Mouse (Mus musculus) neural tube, embryonic 11.5 days (tissue): ENCODE results near the gene Tfb2m. TPM values are rescaled to one million over a fixed set of nuclear protein-coding genes. Genes with fewer than 3 reads are reported as not detected.

Experiments used
- ATAC-seq: fragments of 200-750 bp; cut with Nextera tagmentation; 2 replicates; pipeline ENCODE4 v1.8.0; 2017; ENCODE audit warnings: moderate number of reproducible peaks, mild to moderate bottlenecking, moderate TSS enrichment, moderate library complexity; ENCODE audit not compliant: insufficient read depth, low FRiP score, low TSS enrichment
- DNase-seq: peaks from one replicate; pipeline ENCODE4 v3.0.0-alpha.2; 2015; ENCODE audit warnings: low spot score
- H3K27ac ChIP-seq: fragments of 300-500 bp; sonication (generic); 2 replicates; pipeline ENCODE4 v1.5.1; 2014; ENCODE audit warnings: low read depth, mild to moderate bottlenecking, low read length
- H3K27me3 ChIP-seq: fragments of 300-500 bp; sonication (generic); 2 replicates; pipeline ENCODE4 v1.6.1; 2014; ENCODE audit warnings: mild to moderate bottlenecking, low read length, mixed read lengths; ENCODE audit not compliant: control insufficient read depth, insufficient read depth
- H3K36me3 ChIP-seq: fragments of 300-500 bp; sonication (generic); 2 replicates; pipeline ENCODE4 v1.6.1; 2014; ENCODE audit warnings: mild to moderate bottlenecking, low read length, moderate library complexity, mixed read lengths; ENCODE audit not compliant: control insufficient read depth, insufficient read depth
- H3K4me1 ChIP-seq: fragments of 300-500 bp; sonication (generic); 2 replicates; pipeline ENCODE4 v1.6.1; 2014; ENCODE audit warnings: low read length, mixed read lengths; ENCODE audit not compliant: control insufficient read depth, insufficient read depth
- H3K4me2 ChIP-seq: fragments of 300-500 bp; sonication (generic); 2 replicates; pipeline ENCODE4 v1.6.1; 2014; ENCODE audit warnings: low read depth, mild to moderate bottlenecking, moderate library complexity
- H3K4me3 ChIP-seq: fragments of 300-500 bp; sonication (generic); 2 replicates; pipeline ENCODE4 v1.5.1; 2014; ENCODE audit warnings: low read depth, low read length
- H3K9ac ChIP-seq: fragments of 300-500 bp; sonication (generic); 2 replicates; pipeline ENCODE4 v1.6.1; 2014; ENCODE audit warnings: mild to moderate bottlenecking, low read length
- H3K9me3 ChIP-seq: fragments of 300-500 bp; sonication (generic); 2 replicates; pipeline ENCODE4 v1.6.1; 2016; ENCODE audit warnings: low read length; ENCODE audit not compliant: control insufficient read depth
- WGBS: fragments of 180-500 bp; shearing (Covaris S2); extraction: QIAGEN DNeasy Blood & Tissue Kit; methylation state at CpG from one replicate; pipeline ENCODE4 v1.1.7; 2014; 5-methylcytosine and 5-hydroxymethylcytosine counted together
- polyA plus RNA-seq: library from polyadenylated mRNA; unstranded; fragments of >200 nt; fragmentation: Nextera tagmentation; extraction: Ambion mirVana; gene quantifications from 2 replicates; pipeline ENCODE4 v1.2.1, GENCODE M21; 2014

Tfb2m gene
- polyA plus RNA-seq, 1 experiment from 2014 or later, result 29.7 TPM

DNA sequence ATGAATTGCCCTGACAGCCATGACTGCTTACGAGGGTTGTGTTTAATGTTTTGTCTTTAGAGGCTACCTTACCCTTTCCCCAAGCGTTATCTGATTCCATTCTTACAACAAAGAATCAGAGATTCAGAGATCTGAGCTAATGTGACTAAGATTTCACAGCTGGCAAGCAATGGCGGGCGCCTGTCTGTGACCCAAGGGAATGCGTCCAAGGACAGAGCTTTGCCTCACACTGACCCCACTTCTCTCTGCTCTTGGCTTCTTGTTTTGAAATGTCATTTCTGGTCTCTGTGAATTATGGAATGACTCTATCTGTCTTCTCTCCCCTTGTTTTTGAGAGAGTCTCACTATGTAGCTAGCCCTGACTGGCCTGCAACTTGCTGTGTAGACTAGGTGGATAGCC is 17.9 kb upstream of the Tfb2m start:
- Histone ChIP-seq H3K4me3 (no peak overlapping the region), H3K4me1 (peaks cover 3% of the 10 kb centered on the region), H3K36me3 (no peaks in the 10 kb centered on the region), H3K9me3 (no peaks in the 10 kb centered on the region), H3K27me3 (no peaks in the 10 kb centered on the region), H3K9ac (no peak overlapping the region), H3K27ac (0 out of 2 replicates have a peak overlapping the region, but pooled peaks have one; percentile 36), H3K4me2 (no peak overlapping the region)
- no peak for ATAC-seq
- no peak for DNase-seq
- 73% methylated on average over 5 of the region's 5 CpGs for WGBS

DNA sequence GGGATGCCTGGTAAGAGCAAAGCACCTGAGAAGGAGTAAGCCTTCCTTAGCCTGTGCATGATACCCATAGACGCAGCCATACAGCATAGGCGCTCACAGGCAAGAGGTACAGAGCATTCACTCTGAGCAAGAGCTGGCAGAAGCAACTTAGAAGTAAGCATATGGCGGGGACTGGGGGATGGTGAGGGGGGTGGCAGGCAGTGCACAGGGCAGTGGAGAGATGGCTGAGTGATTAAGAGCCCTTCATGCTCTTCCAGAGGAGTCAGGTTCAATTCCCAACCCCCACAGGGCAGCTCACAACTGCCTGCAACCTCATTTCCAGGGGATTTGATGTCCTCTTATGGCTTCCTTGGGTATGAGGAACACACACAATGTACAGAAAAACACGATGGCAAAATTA is 17.1 kb upstream of the Tfb2m start:
- Histone ChIP-seq H3K27me3 (no peaks in the 10 kb centered on the region), H3K4me3 (no peak overlapping the region), H3K4me1 (peaks cover 3% of the 10 kb centered on the region), H3K9me3 (no peaks in the 10 kb centered on the region), H3K9ac (no peak overlapping the region), H3K27ac (0 out of 2 replicates have a peak overlapping the region, but pooled peaks have one; percentile 44), H3K36me3 (no peaks in the 10 kb centered on the region), H3K4me2 (no peak overlapping the region)
- WGBS, result 80% methylated on average over 4 of the region's 4 CpGs
- ATAC-seq, result no peak
- DNase-seq, result no peak

- Histone ChIP-seq H3K9me3 (no peaks in the 10 kb centered on the region), H3K4me1 (no peaks in the 10 kb centered on the region), H3K27ac (no peak overlapping the region), H3K9ac (no peak overlapping the region), H3K4me2 (no peak overlapping the region), H3K4me3 (no peak overlapping the region), H3K36me3 (no peaks in the 10 kb centered on the region), H3K27me3 (no peaks in the 10 kb centered on the region)
- WGBS, result 93% methylated on average over 6 of the region's 6 CpGs
- ATAC-seq (no peak), DNase-seq (no peak)
These were observed 14.9 kb upstream of the Tfb2m start for GRCm38 (mm10) chr1:179560845-179561430.

DNA sequence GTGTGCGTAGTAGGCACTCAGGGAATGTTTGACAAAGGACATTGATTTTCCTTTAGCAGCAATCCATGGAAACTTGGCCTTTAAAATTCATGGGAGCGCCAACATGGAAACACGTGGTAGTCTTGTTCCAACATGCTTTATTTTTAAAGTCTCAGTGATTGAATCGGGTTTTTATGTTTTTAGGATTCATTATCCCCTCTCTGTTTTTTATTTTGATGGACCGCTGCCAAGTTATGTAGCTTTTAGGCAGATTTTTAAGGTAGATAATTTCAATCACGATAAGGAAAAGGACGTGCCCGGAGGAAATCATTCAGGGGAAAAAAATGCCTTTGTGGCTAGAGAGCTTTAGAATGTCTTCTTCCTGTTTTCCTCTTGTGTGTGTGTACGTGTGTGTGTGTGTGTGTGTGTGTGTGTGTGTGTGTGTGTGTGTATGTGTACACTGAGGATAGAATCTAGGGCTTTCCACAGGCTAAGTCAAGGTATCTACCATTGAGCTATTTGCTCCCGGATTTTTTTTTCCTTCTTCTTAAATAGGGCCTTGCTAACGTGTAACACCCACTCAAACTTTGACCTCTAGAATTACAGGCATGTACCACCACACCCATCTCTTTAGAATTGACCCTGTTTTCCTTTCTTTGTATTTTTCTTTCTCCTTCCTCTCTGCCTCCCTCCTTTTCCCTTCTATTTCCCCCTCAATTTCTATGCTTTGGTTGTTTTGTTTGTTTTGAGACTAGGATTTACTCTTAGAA is 13.6 kb upstream of the Tfb2m start:
- H3K9ac ChIP-seq, result no peak overlapping the region
- no peak for DNase-seq
- no peak overlapping the region for H3K4me2 ChIP-seq
- ATAC-seq, result no peak
- WGBS, result 88% methylated on average over 11 of the region's 11 CpGs
- H3K27ac ChIP-seq, result no peak overlapping the region
- H3K4me1 ChIP-seq, result no peaks in the 10 kb centered on the region
- H3K9me3 ChIP-seq, result no peaks in the 10 kb centered on the region
- H3K36me3 ChIP-seq, result no peaks in the 10 kb centered on the region
- no peak overlapping the region for H3K4me3 ChIP-seq
- no peaks in the 10 kb centered on the region for H3K27me3 ChIP-seq

- Histone ChIP-seq H3K4me1 (no peaks in the 10 kb centered on the region), H3K27me3 (no peaks in the 10 kb centered on the region), H3K4me3 (no peak overlapping the region), H3K9ac (no peak overlapping the region), H3K9me3 (no peaks in the 10 kb centered on the region), H3K4me2 (no peak overlapping the region), H3K27ac (no peak overlapping the region), H3K36me3 (no peaks in the 10 kb centered on the region)
- no peak for ATAC-seq
- DNase-seq, result no peak
- WGBS, result 88% methylated on average over 3 of the region's 3 CpGs
These were observed 10.9 kb upstream of the Tfb2m start for GRCm38 (mm10) chr1:179556921-179557320.

GRCm38 (mm10) chr1:179553949-179554347 is 7.9 kb upstream of the Tfb2m start:
- Histone ChIP-seq H3K27ac (no peak overlapping the region), H3K9me3 (no peaks in the 10 kb centered on the region), H3K36me3 (no peaks in the 10 kb centered on the region), H3K4me2 (no peak overlapping the region), H3K4me3 (no peak overlapping the region), H3K4me1 (no peaks in the 10 kb centered on the region), H3K9ac (no peak overlapping the region), H3K27me3 (no peaks in the 10 kb centered on the region)
- ATAC-seq, result no peak
- WGBS, result 85% methylated on average over 4 of the region's 4 CpGs
- no peak for DNase-seq

- WGBS, result 82% methylated on average over 5 of the region's 5 CpGs
- Histone ChIP-seq H3K4me1 (no peaks in the 10 kb centered on the region), H3K4me2 (no peak overlapping the region), H3K27ac (no peak overlapping the region), H3K9me3 (no peaks in the 10 kb centered on the region), H3K36me3 (no peaks in the 10 kb centered on the region), H3K27me3 (no peaks in the 10 kb centered on the region), H3K9ac (no peak overlapping the region), H3K4me3 (no peak overlapping the region)
- ATAC-seq (no peak), DNase-seq (no peak)
These were observed 7.3 kb upstream of the Tfb2m start for GRCm38 (mm10) chr1:179553197-179553948.

- ATAC-seq (no peak), DNase-seq (no peak)
- Histone ChIP-seq H3K36me3 (no peaks in the 10 kb centered on the region), H3K4me2 (no peak overlapping the region), H3K9me3 (no peaks in the 10 kb centered on the region), H3K27me3 (no peaks in the 10 kb centered on the region), H3K4me1 (no peaks in the 10 kb centered on the region), H3K4me3 (no peak overlapping the region), H3K27ac (no peak overlapping the region), H3K9ac (no peak overlapping the region)
- 51% methylated on average over 7 of the region's 7 CpGs for WGBS
These were observed 6.7 kb upstream of the Tfb2m start for GRCm38 (mm10) chr1:179552751-179553150.
